Mouse (Mus musculus): ENCODE measurements around the gene Lefty1. TPM values are rescaled to one million over a fixed set of nuclear protein-coding genes. Genes with fewer than 3 reads are reported as not detected.
"Not testable (repeated sequence)": the region's sequence is repeated elsewhere in the genome, so short reads cannot be mapped to it uniquely, and the experiment has no call there.

Gene Lefty1
- 4.1 and 4.8 TPM in 2 replicates for polyA plus RNA-seq (2012; rRNA removed)
- 2.7 and 3.5 TPM in 2 replicates for polyA plus RNA-seq (2014; fragmentation: Nextera tagmentation; extraction: Ambion mirVana)

- H3K36me3 ChIP-seq (ENCODE audit: control insufficient read depth, insufficient read depth, low read length) = no peaks in the 10 kb centered on the region
- WGBS = 14% methylated on average over 21 of the region's 21 CpGs
Measured at GRCm38 (mm10) chr1:180934467-180935419, at the start of gene Lefty1. Gene Lefty1, plus strand, starts transcription at chr1:180935022.

GRCm38 (mm10) chr1:180888556-180889042, 46.2 kb upstream of the Lefty1 start:
- H3K27ac ChIP-seq (replicated peaks; ENCODE audit: low read depth, low read length) = peak overlapping the region; percentile 5; the same call in 1 of the 2 replicates
- DNase-seq (ENCODE audit: low spot score) (peak; percentile 88), ATAC-seq (ENCODE audit: low FRiP score, low read depth) (peak; percentile 75)
- H3K9me3 ChIP-seq (ENCODE audit: control insufficient read depth, low read length) = no peaks in the 10 kb centered on the region
- peak overlapping the region; percentile 32 for H3K4me2 ChIP-seq (replicated peaks; ENCODE audit: low read depth, low read length, severe bottlenecking)
- peaks cover 14% of the 10 kb centered on the region for H3K4me1 ChIP-seq (ENCODE audit: control insufficient read depth, insufficient read depth, low read length)
- 4% methylated on average over 13 of the region's 13 CpGs for WGBS
- H3K4me3 ChIP-seq (replicated peaks; ENCODE audit: low read length) = no peak overlapping the region
- H3K27me3 ChIP-seq (ENCODE audit: control insufficient read depth, insufficient read depth, low read length) = no peaks in the 10 kb centered on the region; the same call in 1 of the 2 replicates
- H3K9ac ChIP-seq (ENCODE audit: low read depth, low read length, severe bottlenecking) = 0 out of 2 replicates have a peak overlapping the region, but pooled peaks have one; percentile 12
- TF ChIP-seq POLR2A (IDR thresholded peaks at IDR 0.05; ENCODE audit: borderline replicate concordance, extremely low read depth, insufficient read depth, insufficient read length) = no peak
- H3K36me3 ChIP-seq (ENCODE audit: control insufficient read depth, insufficient read depth, low read length) = no peaks in the 10 kb centered on the region

More at GRCm38 (mm10) chr1:180934467-180935419, at the start of gene Lefty1:
- no peaks in the 10 kb centered on the region for H3K9me3 ChIP-seq (ENCODE audit: control insufficient read depth, low read length)
- TF ChIP-seq POLR2A (IDR thresholded peaks at IDR 0.05; ENCODE audit: borderline replicate concordance, extremely low read depth, insufficient read depth, insufficient read length) = no peak
- no peak for DNase-seq (ENCODE audit: low spot score)
- peaks cover 35% of the 10 kb centered on the region for H3K27me3 ChIP-seq (ENCODE audit: control insufficient read depth, insufficient read depth, low read length)
- H3K4me2 ChIP-seq (replicated peaks; ENCODE audit: low read depth, low read length, severe bottlenecking) = no peak within 1 kb of the TSS
- no peak for ATAC-seq (ENCODE audit: low FRiP score, low read depth)
- no peak within 1 kb of the TSS for H3K9ac ChIP-seq (ENCODE audit: low read depth, low read length, severe bottlenecking)
- H3K4me3 ChIP-seq (replicated peaks; ENCODE audit: low read length) = no peak within 1 kb of the TSS
- H3K27ac ChIP-seq (replicated peaks; ENCODE audit: low read depth, low read length) = no peak within 1 kb of the TSS
- H3K4me1 ChIP-seq (ENCODE audit: control insufficient read depth, insufficient read depth, low read length) = no peaks in the 10 kb centered on the region

- 0 out of 2 replicates have a peak overlapping the region, but pooled peaks have one; percentile 5 for H3K27ac ChIP-seq (replicated peaks; ENCODE audit: low read depth, low read length)
- H3K4me1 ChIP-seq (ENCODE audit: control insufficient read depth, insufficient read depth, low read length) = peaks cover 14% of the 10 kb centered on the region
- no peak for ATAC-seq (ENCODE audit: low FRiP score, low read depth)
- no peak overlapping the region for H3K4me3 ChIP-seq (replicated peaks; ENCODE audit: low read length)
- no peaks in the 10 kb centered on the region for H3K9me3 ChIP-seq (ENCODE audit: control insufficient read depth, low read length)
- 41% methylated on average over 7 of the region's 7 CpGs for WGBS
- H3K36me3 ChIP-seq (ENCODE audit: control insufficient read depth, insufficient read depth, low read length) = no peaks in the 10 kb centered on the region
- H3K27me3 ChIP-seq (ENCODE audit: control insufficient read depth, insufficient read depth, low read length) = peaks cover 5% of the 10 kb centered on the region
- no peak for DNase-seq (ENCODE audit: low spot score)
- no peak for TF ChIP-seq POLR2A (IDR thresholded peaks at IDR 0.05; ENCODE audit: borderline replicate concordance, extremely low read depth, insufficient read depth, insufficient read length)
- H3K4me2 ChIP-seq (replicated peaks; ENCODE audit: low read depth, low read length, severe bottlenecking) = peak overlapping the region; percentile 32
- H3K9ac ChIP-seq (ENCODE audit: low read depth, low read length, severe bottlenecking) = 0 out of 2 replicates have a peak overlapping the region, but pooled peaks have one; percentile 12
Measured at GRCm38 (mm10) chr1:180889172-180889571, 45.6 kb upstream of the Lefty1 start.

- Histone ChIP-seq H3K27ac (replicated peaks; ENCODE audit: low read depth, low read length) (no peak overlapping the region), H3K27me3 (ENCODE audit: control insufficient read depth, insufficient read depth, low read length) (peaks cover 11% of the 10 kb centered on the region), H3K4me2 (replicated peaks; ENCODE audit: low read depth, low read length, severe bottlenecking) (no peak overlapping the region), H3K9ac (ENCODE audit: low read depth, low read length, severe bottlenecking) (no peak overlapping the region), H3K9me3 (ENCODE audit: control insufficient read depth, low read length) (no peaks in the 10 kb centered on the region), H3K4me1 (ENCODE audit: control insufficient read depth, insufficient read depth, low read length) (peaks cover 14% of the 10 kb centered on the region), H3K36me3 (ENCODE audit: control insufficient read depth, insufficient read depth, low read length) (no peaks in the 10 kb centered on the region), H3K4me3 (replicated peaks; ENCODE audit: low read length) (no peak overlapping the region)
- WGBS = 34% methylated on average over 6 of the region's 6 CpGs
- no peak for TF ChIP-seq POLR2A (IDR thresholded peaks at IDR 0.05; ENCODE audit: borderline replicate concordance, extremely low read depth, insufficient read depth, insufficient read length)
- DNase-seq (ENCODE audit: low spot score) = no peak
- no peak for ATAC-seq (ENCODE audit: low FRiP score, low read depth)
Measured at GRCm38 (mm10) chr1:180889841-180890240, 45.0 kb upstream of the Lefty1 start.

GRCm38 (mm10) chr1:180892808-180893207, 42.0 kb upstream of the Lefty1 start, which contains the start of gene Lefty2:
Gene Lefty2, plus strand, starts transcription at chr1:180893108.
- H3K36me3 ChIP-seq (ENCODE audit: control insufficient read depth, insufficient read depth, low read length) = no peaks in the 10 kb centered on the region
- H3K4me1 ChIP-seq (ENCODE audit: control insufficient read depth, insufficient read depth, low read length) = peaks cover 14% of the 10 kb centered on the region
- H3K4me3 ChIP-seq (replicated peaks; ENCODE audit: low read length) = no peak within 1 kb of the TSS
- no peaks in the 10 kb centered on the region for H3K9me3 ChIP-seq (ENCODE audit: control insufficient read depth, low read length)
- peaks cover 16% of the 10 kb centered on the region for H3K27me3 ChIP-seq (ENCODE audit: control insufficient read depth, insufficient read depth, low read length)
- no peak within 1 kb of the TSS for H3K4me2 ChIP-seq (replicated peaks; ENCODE audit: low read depth, low read length, severe bottlenecking)
- no peak for DNase-seq (ENCODE audit: low spot score)
- H3K27ac ChIP-seq (replicated peaks; ENCODE audit: low read depth, low read length) = no peak within 1 kb of the TSS
- ATAC-seq (ENCODE audit: low FRiP score, low read depth) = no peak
- no peak for TF ChIP-seq POLR2A (IDR thresholded peaks at IDR 0.05; ENCODE audit: borderline replicate concordance, extremely low read depth, insufficient read depth, insufficient read length)
- WGBS = 64% methylated on average over 10 of the region's 10 CpGs
- H3K9ac ChIP-seq (ENCODE audit: low read depth, low read length, severe bottlenecking) = no peak within 1 kb of the TSS

GRCm38 (mm10) chr1:180894088-180894987, 40.5 kb upstream of the Lefty1 start:
- peaks cover 16% of the 10 kb centered on the region for H3K27me3 ChIP-seq (ENCODE audit: control insufficient read depth, insufficient read depth, low read length)
- not testable (repeated sequence) for H3K27ac ChIP-seq (replicated peaks; ENCODE audit: low read depth, low read length); H3K36me3 ChIP-seq (ENCODE audit: control insufficient read depth, insufficient read depth, low read length); H3K9me3 ChIP-seq (ENCODE audit: control insufficient read depth, low read length); DNase-seq (ENCODE audit: low spot score); H3K9ac ChIP-seq (ENCODE audit: low read depth, low read length, severe bottlenecking); H3K4me1 ChIP-seq (ENCODE audit: control insufficient read depth, insufficient read depth, low read length)
- ATAC-seq (ENCODE audit: low FRiP score, low read depth) = peak; percentile 41; the same call in 1 of the 2 replicates
- 8% methylated on average over 38 of the region's 51 CpGs for WGBS
- peak overlapping the region; percentile 24 for H3K4me3 ChIP-seq (replicated peaks; ENCODE audit: low read length)
- peak overlapping the region; percentile 28 for H3K4me2 ChIP-seq (replicated peaks; ENCODE audit: low read depth, low read length, severe bottlenecking)
